ENCODE assay signal across 11 mouse cellular contexts in genomic region chr2:156887017-156887416, GRCm38 (mm10). TPM values are rescaled to one million over a fixed set of nuclear protein-coding genes. Genes with fewer than 3 reads are reported as not detected.
A peak's percentile ranks its signal among the peaks of the same experiment; 100 is the strongest.
DNase-seq lines count a peak whose midpoint lies in the region; ATAC-seq lines count a peak whose summit lies in the region.
"Had no signal": no experiment of that assay in that cellular context is flagged by ENCODE, and none has a peak within 500 bp of the region (broad histone marks: within the 10 kb centered on the region; RNA-seq: fewer than 3 reads in every experiment).

Gene Sla2 (minus strand): TSS chr2:156887192.

- DNase-seq in spleen, postnatal 36 days (ENCODE audit: low spot score in 2 of 2): peak; percentile 60 to 69
- no peak for DNase-seq in spleen, adult 12 weeks (ENCODE audit: low spot score)
- DNase-seq in induced T-regulatory cell, adult 2 months (ENCODE audit: low read depth): peak; percentile 86
- no peak for DNase-seq in cerebellum, postnatal 4 days (ENCODE audit: low spot score in 2 of 2)
- no peak for DNase-seq in cerebellum, adult 9-11 months
- no peak for DNase-seq in adrenal gland, postnatal 14 days
- DNase-seq: heart, postnatal 10 days; kidney, adult 2 months; retina, postnatal 1 day had no signal

- peak; percentile 35; the same call in 1 of the 2 replicates for ATAC-seq in neutrophil, adult 5-6 weeks (ENCODE audit: extremely low read depth, insufficient number of reproducible peaks, low FRiP score, poor library complexity, severe bottlenecking)

RNA-seq across cellular contexts. Expression of gene Sla2, which starts in this region (rescaled TPM):
- 4.8 and 5.5 TPM in 2 replicates for total RNA-seq in neutrophil, adult 5-6 weeks (2017)
- total RNA-seq in adrenal gland, postnatal 14 days (2021): 0.26 and 1.2 TPM in 2 replicates
- total RNA-seq: gastrocnemius, adult 18-20 months had no signal

Comparison
In these comparisons a context has a peak if more than half of its experiments do, and no peak if none do; other contexts are left out.
1. DNase-seq: peak in spleen, postnatal 36 days (2 of 2) and induced T-regulatory cell, adult 2 months (single experiment); none in spleen, adult 12 weeks (single experiment), cerebellum, postnatal 4 days (0 of 2), cerebellum, adult 9-11 months (single experiment) and adrenal gland, postnatal 14 days (single experiment).